Mouse (Mus musculus): ENCODE results near the gene Robo4. TPM values are rescaled to one million over a fixed set of nuclear protein-coding genes. Genes with fewer than 3 reads are reported as not detected.

The Robo4 gene
- polyA plus RNA-seq, 1 experiment from 2014 or later = 4.2 TPM

DNA sequence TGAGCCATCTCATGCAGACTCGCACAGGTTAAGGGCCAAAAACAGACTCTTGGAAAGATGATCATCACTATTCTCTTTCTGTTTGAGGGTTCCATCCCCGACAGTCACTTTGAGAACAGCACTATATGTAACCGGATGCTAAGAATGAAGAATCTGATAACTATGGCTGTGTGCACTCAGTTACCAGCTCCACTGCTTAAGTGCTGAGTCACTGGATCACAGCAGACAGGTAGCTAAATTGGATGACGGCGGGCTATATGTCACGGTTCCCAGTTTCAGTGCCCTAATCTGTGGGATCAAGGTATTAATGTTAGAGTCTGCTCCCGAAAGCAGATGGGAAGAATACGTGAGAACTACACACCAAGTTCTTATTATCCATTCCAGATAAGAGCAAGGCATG lies 54.2 kb downstream of the Robo4 start:
- Histone ChIP-seq H3K4me2 (ENCODE audit: low read length) (peak overlapping the region; percentile 59), H3K4me3 (ENCODE audit: low read depth, low read length) (no peak overlapping the region), H3K27ac (ENCODE audit: low read length) (no peak overlapping the region), H3K27me3 (ENCODE audit: control insufficient read depth, insufficient read depth, low read depth, low read length) (no peaks in the 10 kb centered on the region; the same call in 1 of the 2 replicates), H3K36me3 (ENCODE audit: control insufficient read depth, insufficient read depth, low read length) (no peaks in the 10 kb centered on the region), H3K9me3 (replicated peaks; ENCODE audit: control insufficient read depth, low read length, poor library complexity, severe bottlenecking) (no peaks in the 10 kb centered on the region), H3K9ac (ENCODE audit: low read depth, low read length) (no peak overlapping the region), H3K4me1 (ENCODE audit: control insufficient read depth, insufficient read depth, low read length) (peaks cover 31% of the 10 kb centered on the region)
- ATAC-seq = no peak
- WGBS = 5% methylated on average over 8 of the region's 8 CpGs

DNA sequence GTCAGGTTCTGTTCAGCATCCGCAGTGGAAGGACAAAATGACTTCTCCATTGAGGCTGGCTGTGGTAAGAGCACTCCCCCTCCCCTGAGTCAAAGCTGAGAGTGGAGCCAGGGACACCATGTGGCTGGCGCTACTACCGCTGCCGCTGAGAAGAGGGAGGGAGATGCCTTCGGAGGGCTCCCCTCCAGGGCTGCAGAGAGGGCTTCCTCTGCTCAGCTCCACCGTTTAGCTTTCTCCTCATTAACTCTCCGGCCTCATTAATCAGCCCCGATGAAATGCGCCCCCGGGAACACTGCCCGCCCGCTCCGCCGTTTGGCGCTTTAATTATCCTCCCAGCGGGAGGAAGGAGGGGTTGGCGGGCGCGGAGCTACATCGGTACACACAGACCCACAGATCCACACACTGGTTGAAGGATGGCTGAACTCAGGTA lies 54.8 kb downstream of the Robo4 start:
- Histone ChIP-seq H3K27me3 (ENCODE audit: control insufficient read depth, insufficient read depth, low read depth, low read length) (peaks cover 3% of the 10 kb centered on the region), H3K9ac (ENCODE audit: low read depth, low read length) (peak overlapping the region; percentile 56), H3K36me3 (ENCODE audit: control insufficient read depth, insufficient read depth, low read length) (no peaks in the 10 kb centered on the region), H3K9me3 (replicated peaks; ENCODE audit: control insufficient read depth, low read length, poor library complexity, severe bottlenecking) (no peaks in the 10 kb centered on the region), H3K4me1 (ENCODE audit: control insufficient read depth, insufficient read depth, low read length) (peaks cover 32% of the 10 kb centered on the region), H3K4me3 (ENCODE audit: low read depth, low read length) (peak overlapping the region; percentile 38), H3K4me2 (ENCODE audit: low read length) (peak overlapping the region; percentile 59), H3K27ac (ENCODE audit: low read length) (peak overlapping the region; percentile 47)
- 1% methylated on average over 20 of the region's 20 CpGs for WGBS
- peak; percentile 69 for ATAC-seq

GRCm38 (mm10) chr9:37457151-37457550 lies 55.5 kb downstream of the Robo4 start:
- H3K27me3 ChIP-seq (ENCODE audit: control insufficient read depth, insufficient read depth, low read depth, low read length) = peaks cover 8% of the 10 kb centered on the region
- H3K27ac ChIP-seq (ENCODE audit: low read length) = no peak overlapping the region
- no peak overlapping the region for H3K9ac ChIP-seq (ENCODE audit: low read depth, low read length)
- 42% methylated on average over 1 of the region's 1 CpGs for WGBS
- peak overlapping the region; percentile 59; the same call in 1 of the 2 replicates for H3K4me2 ChIP-seq (ENCODE audit: low read length)
- peaks cover 28% of the 10 kb centered on the region for H3K4me1 ChIP-seq (ENCODE audit: control insufficient read depth, insufficient read depth, low read length)
- no peaks in the 10 kb centered on the region for H3K9me3 ChIP-seq (replicated peaks; ENCODE audit: control insufficient read depth, low read length, poor library complexity, severe bottlenecking)
- H3K36me3 ChIP-seq (ENCODE audit: control insufficient read depth, insufficient read depth, low read length) = no peaks in the 10 kb centered on the region
- no peak overlapping the region for H3K4me3 ChIP-seq (ENCODE audit: low read depth, low read length)
- ATAC-seq = no peak

GRCm38 (mm10) chr9:37459665-37460042 lies 58.0 kb downstream of the Robo4 start:
- H3K9me3 ChIP-seq (replicated peaks; ENCODE audit: control insufficient read depth, low read length, poor library complexity, severe bottlenecking) = no peaks in the 10 kb centered on the region

GRCm38 (mm10) chr9:37460043-37460960 lies 58.6 kb downstream of the Robo4 start:
- Histone ChIP-seq H3K9me3 (replicated peaks; ENCODE audit: control insufficient read depth, low read length, poor library complexity, severe bottlenecking) (no peaks in the 10 kb centered on the region), H3K9ac (ENCODE audit: low read depth, low read length) (peak overlapping the region; percentile 92), H3K27ac (ENCODE audit: low read length) (peak overlapping the region; percentile 84), H3K36me3 (ENCODE audit: control insufficient read depth, insufficient read depth, low read length) (no peaks in the 10 kb centered on the region), H3K27me3 (ENCODE audit: control insufficient read depth, insufficient read depth, low read depth, low read length) (peaks cover 13% of the 10 kb centered on the region), H3K4me3 (ENCODE audit: low read depth, low read length) (peak overlapping the region; percentile 64), H3K4me1 (ENCODE audit: control insufficient read depth, insufficient read depth, low read length) (peaks cover 25% of the 10 kb centered on the region), H3K4me2 (ENCODE audit: low read length) (peak overlapping the region; percentile 95)
- under 1% methylated on average over 70 of the region's 81 CpGs for WGBS
- ATAC-seq = peak; percentile 79

More at GRCm38 (mm10) chr9:37459665-37460042, 58.0 kb downstream of the Robo4 start:
- under 1% methylated on average over 9 of the region's 9 CpGs for WGBS
- Histone ChIP-seq H3K4me1 (ENCODE audit: control insufficient read depth, insufficient read depth, low read length) (peaks cover 25% of the 10 kb centered on the region), H3K4me2 (ENCODE audit: low read length) (peak overlapping the region; percentile 95), H3K27me3 (ENCODE audit: control insufficient read depth, insufficient read depth, low read depth, low read length) (peaks cover 13% of the 10 kb centered on the region), H3K36me3 (ENCODE audit: control insufficient read depth, insufficient read depth, low read length) (no peaks in the 10 kb centered on the region), H3K9ac (ENCODE audit: low read depth, low read length) (peak overlapping the region; percentile 92), H3K27ac (ENCODE audit: low read length) (peak overlapping the region; percentile 84), H3K4me3 (ENCODE audit: low read depth, low read length) (peak overlapping the region; percentile 64)
- ATAC-seq = 0 out of 2 replicates have a peak, but pooled peaks have one; percentile 1

DNA sequence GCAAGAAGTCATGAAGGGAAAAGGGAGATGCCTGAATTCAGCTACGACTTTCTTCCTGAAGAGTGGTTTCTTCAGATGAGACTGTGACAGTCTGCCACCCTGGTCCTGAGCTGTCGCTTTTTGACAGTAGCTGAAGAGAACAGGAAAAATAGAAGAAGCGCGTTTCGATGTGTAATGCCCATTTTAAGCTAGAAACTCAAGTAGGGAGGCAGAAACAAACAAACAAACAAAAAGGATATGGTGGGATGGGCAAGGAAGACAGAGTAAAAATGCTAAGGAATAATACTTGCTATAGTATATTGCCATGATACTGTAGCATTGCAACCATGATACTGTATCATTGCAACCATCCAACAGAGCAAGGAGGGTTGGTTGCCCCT lies 59.3 kb downstream of the Robo4 start:
- peak overlapping the region; percentile 95 for H3K4me2 ChIP-seq (ENCODE audit: low read length)
- 4% methylated on average over 5 of the region's 5 CpGs for WGBS
- no peaks in the 10 kb centered on the region for H3K36me3 ChIP-seq (ENCODE audit: control insufficient read depth, insufficient read depth, low read length)
- peak overlapping the region; percentile 64 for H3K4me3 ChIP-seq (ENCODE audit: low read depth, low read length)
- H3K9ac ChIP-seq (ENCODE audit: low read depth, low read length) = peak overlapping the region; percentile 92
- no peak for ATAC-seq
- peaks cover 24% of the 10 kb centered on the region for H3K4me1 ChIP-seq (ENCODE audit: control insufficient read depth, insufficient read depth, low read length)
- peaks cover 13% of the 10 kb centered on the region for H3K27me3 ChIP-seq (ENCODE audit: control insufficient read depth, insufficient read depth, low read depth, low read length)
- peak overlapping the region; percentile 84 for H3K27ac ChIP-seq (ENCODE audit: low read length)
- no peaks in the 10 kb centered on the region for H3K9me3 ChIP-seq (replicated peaks; ENCODE audit: control insufficient read depth, low read length, poor library complexity, severe bottlenecking)

GRCm38 (mm10) chr9:37461571-37461970 lies 59.9 kb downstream of the Robo4 start:
- H3K9ac ChIP-seq (ENCODE audit: low read depth, low read length) = no peak overlapping the region
- no peak overlapping the region for H3K4me2 ChIP-seq (ENCODE audit: low read length)
- H3K27ac ChIP-seq (ENCODE audit: low read length) = no peak overlapping the region
- peaks cover 13% of the 10 kb centered on the region for H3K27me3 ChIP-seq (ENCODE audit: control insufficient read depth, insufficient read depth, low read depth, low read length)
- WGBS = 5% methylated on average over 3 of the region's 3 CpGs
- H3K4me3 ChIP-seq (ENCODE audit: low read depth, low read length) = no peak overlapping the region
- no peak for ATAC-seq
- H3K36me3 ChIP-seq (ENCODE audit: control insufficient read depth, insufficient read depth, low read length) = no peaks in the 10 kb centered on the region
- H3K9me3 ChIP-seq (replicated peaks; ENCODE audit: control insufficient read depth, low read length, poor library complexity, severe bottlenecking) = no peaks in the 10 kb centered on the region
- H3K4me1 ChIP-seq (ENCODE audit: control insufficient read depth, insufficient read depth, low read length) = peaks cover 18% of the 10 kb centered on the region

DNA sequence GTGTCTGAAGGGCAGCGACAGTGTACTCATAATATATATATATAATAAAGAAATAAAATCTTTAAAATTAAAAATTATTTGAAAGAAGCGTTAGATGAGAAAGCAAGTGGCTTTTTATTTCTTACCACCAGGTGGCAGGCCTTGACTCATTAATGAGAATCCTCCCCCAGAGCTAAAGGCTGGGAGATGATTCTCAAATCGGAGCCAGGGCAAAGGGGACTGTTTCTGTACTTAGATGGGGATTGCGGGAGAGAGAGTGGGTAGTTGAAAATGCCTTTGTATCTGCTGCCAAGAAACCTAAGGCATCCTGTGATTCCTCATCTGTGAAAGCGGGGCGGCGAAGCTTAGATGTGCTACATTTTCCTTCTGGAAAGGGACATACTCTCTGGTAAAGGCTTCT lies 61.1 kb downstream of the Robo4 start:
- Histone ChIP-seq H3K9ac (ENCODE audit: low read depth, low read length) (no peak overlapping the region), H3K4me1 (ENCODE audit: control insufficient read depth, insufficient read depth, low read length) (peaks cover 12% of the 10 kb centered on the region), H3K27ac (ENCODE audit: low read length) (no peak overlapping the region), H3K4me3 (ENCODE audit: low read depth, low read length) (no peak overlapping the region), H3K36me3 (ENCODE audit: control insufficient read depth, insufficient read depth, low read length) (no peaks in the 10 kb centered on the region), H3K4me2 (ENCODE audit: low read length) (peak overlapping the region; percentile 36), H3K27me3 (ENCODE audit: control insufficient read depth, insufficient read depth, low read depth, low read length) (peaks cover 13% of the 10 kb centered on the region), H3K9me3 (replicated peaks; ENCODE audit: control insufficient read depth, low read length, poor library complexity, severe bottlenecking) (no peaks in the 10 kb centered on the region)
- WGBS = 10% methylated on average over 7 of the region's 7 CpGs
- ATAC-seq = no peak
